Mouse (Mus musculus) left cerebral cortex, postnatal 14 days (tissue): Measurements from ENCODE around the gene Plekhg1. TPM values are rescaled to one million over a fixed set of nuclear protein-coding genes. Genes with fewer than 3 reads are reported as not detected.
A peak's percentile ranks its signal among the peaks of the same experiment; 100 is the strongest.

ENCODE experiments used
- DNase-seq, 2 experiments: peaks; one replicate each; pipeline ENCODE4 v3.0.0; 2021 to 2022; ENCODE audit warnings: low spot score in 2 of 2, mixed read lengths in 1 of 2
- intact Hi-C: fragments of 180-260 bp; cut with DNase I; formaldehyde crosslinking; loops from one replicate; pipeline ENCODE4 v1.15.1; 2025
- total RNA-seq, 2 experiments: library from RNA; stranded (reverse); gene quantifications; 2 replicates each; pipeline ENCODE4 v1.2.3; 2021

Plekhg1 gene
- total RNA-seq, 2 experiments from 2014 or later, result 14.3 to 16.5 TPM

GRCm38 (mm10) chr10:3978326-3978725, 238.2 kb downstream of the Plekhg1 start:
- intact Hi-C loops, result no loop called here
- DNase-seq, result no peak

DNA sequence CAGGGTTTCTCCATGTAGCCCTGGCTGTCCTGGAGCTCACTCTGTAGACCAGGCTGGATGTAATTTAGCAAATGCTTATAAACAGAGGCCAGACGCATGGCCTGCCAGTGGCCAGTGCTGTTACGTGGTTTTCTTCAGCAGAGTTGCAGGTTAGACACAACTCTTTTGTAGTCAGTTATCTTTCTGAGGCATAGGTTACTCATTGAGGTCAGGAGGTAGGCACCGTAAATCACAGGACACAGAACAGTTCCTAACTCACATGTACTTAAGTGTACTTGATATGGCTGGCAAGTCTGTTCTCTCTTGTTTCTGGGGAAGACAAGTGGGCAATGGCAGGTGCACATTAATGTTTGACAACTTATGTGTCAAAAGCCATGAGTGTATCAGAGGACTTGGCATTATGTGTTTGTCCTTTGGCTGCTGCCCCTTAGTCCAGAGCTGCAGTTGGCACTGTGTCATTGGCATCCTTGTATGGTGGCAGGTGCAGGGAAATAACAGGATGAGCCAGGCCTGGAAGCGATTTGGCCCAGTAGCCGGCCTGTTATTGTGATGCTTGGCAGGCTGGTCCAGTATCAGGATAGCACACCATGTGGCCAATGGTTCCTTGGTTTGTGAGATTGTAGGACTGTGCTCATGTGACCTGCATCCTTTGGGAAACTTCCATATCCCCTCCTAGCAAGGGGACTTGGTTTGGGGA, 238.8 kb downstream of the Plekhg1 start:
- DNase-seq, result no peak
- intact Hi-C loops, result no loop called here

DNA sequence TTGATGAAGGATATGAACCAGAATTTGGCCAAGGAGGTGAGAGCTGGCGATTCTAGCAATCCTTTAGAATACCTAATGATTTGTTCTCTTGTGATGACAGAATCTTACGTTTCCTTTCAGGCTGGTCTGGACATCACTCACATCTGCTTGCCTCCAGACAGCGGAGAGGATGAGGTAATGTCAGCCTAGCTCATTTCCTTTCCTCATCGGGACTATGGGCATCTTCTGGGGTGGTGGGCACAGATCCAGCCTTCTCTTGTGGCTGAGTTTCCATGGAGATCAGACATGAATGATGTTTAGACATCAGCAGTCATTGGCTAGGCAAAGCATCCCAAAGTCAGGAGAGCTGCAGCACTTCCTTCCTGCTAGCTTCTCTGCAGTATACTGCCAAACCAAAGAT, 240.1 kb downstream of the Plekhg1 start:
- DNase-seq, result no peak
- intact Hi-C loops, result no loop called here

DNA sequence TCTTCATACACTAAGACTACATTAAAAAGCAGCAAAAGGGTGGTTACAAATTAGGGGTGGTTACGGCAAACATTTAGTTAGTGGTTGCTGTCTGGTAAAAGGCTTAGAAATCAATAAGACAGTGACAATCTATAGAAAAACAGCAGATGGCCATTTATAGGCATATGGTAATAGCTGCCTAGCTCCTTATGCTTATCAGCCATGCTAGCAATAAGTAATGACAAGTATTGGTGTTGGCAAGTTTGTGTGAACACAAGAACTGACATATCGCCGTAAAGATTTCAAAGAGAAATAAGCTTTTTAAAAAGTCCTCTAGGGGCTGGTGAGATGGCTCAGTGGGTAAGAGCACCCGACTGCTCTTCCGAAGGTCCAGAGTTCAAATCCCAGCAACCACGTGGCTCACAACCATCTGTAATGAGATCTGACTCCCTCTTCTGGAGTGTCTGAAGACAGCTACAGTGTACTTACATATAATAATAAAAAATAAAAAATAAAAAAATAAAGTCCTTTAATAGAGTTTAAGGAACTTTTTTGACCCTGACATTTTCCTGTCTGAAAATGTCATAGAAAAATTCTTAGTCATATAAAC, 250.2 kb downstream of the Plekhg1 start:
- intact Hi-C loops, result no loop called here
- DNase-seq, result no peak

- DNase-seq, result no peak
- intact Hi-C loops, result no loop called here
Observed at GRCm38 (mm10) chr10:3993365-3994102, 253.4 kb downstream of the Plekhg1 start.

GRCm38 (mm10) chr10:3995277-3995676, 255.1 kb downstream of the Plekhg1 start:
- no peak for DNase-seq
- intact Hi-C loops, result loop anchor here (5.0 kb wide), 1 partner anchor 352 kb away; no protein-coding TSS in a partner anchor

DNA sequence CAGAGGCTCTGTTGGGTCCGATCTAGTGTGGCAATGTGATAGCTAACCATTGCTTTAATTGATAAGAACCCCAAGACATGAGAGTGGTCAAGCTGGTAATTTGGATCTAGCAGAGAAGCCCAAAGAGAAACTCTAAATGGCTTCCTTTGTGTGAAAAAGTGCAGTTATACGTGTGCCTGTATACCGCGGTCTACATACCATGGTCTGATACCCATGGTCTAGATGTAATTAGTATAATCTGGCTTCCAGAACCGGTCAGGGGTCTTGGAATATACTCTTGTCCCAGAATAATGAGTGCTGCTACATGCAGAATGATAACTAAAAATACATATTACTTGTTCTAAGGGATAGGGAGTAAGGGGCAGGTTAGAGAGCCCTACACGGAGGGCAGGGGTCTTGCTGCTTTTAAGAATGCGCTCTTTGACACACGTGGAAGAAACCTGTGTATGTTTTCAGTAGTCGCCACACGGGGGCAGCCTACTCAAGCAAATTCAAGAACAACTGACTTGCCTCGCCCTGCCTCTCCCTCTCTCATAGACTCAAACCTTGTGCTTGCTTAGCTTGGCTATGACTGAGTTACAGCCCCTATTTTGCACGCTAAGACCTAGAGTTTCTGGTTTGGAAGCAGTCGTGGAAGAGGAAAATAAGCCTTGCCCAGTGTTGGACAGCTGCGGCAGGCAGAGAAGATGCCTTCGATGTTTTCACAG, 256.2 kb downstream of the Plekhg1 start:
- peak; percentile 75 to 77 for DNase-seq
- intact Hi-C loops, result loop anchor here (5.0 kb wide), 1 partner anchor 351 kb away; no protein-coding TSS in a partner anchor

GRCm38 (mm10) chr10:3997851-3998426, 257.8 kb downstream of the Plekhg1 start:
- DNase-seq, result no peak
- intact Hi-C loops, result loop anchor here (5.0 kb wide), 1 partner anchor 349 kb away; no protein-coding TSS in a partner anchor

- intact Hi-C loops, result no loop called here
- DNase-seq, result no peak
Observed at GRCm38 (mm10) chr10:4002711-4003110, 262.5 kb downstream of the Plekhg1 start.

DNA sequence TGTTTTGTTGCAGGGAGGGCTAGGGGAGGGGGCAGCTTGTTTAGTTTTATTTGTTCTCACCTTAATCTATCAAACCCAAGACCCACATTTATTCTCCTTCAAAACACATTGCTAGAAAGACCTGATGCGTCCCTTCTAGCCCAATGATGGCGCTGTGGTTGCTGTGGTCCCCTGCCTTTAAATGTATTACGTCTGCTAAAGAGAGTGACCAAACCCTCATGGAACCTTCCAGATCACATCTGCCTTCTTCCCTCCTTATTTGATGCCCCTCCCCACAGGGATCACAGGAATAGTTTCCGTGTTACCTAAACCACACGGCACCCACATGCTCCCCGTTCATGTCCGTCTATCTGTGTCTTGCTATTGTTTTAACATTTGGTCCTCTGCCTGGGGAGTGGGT, 265.0 kb downstream of the Plekhg1 start:
- DNase-seq, result no peak
- intact Hi-C loops, result no loop called here

DNA sequence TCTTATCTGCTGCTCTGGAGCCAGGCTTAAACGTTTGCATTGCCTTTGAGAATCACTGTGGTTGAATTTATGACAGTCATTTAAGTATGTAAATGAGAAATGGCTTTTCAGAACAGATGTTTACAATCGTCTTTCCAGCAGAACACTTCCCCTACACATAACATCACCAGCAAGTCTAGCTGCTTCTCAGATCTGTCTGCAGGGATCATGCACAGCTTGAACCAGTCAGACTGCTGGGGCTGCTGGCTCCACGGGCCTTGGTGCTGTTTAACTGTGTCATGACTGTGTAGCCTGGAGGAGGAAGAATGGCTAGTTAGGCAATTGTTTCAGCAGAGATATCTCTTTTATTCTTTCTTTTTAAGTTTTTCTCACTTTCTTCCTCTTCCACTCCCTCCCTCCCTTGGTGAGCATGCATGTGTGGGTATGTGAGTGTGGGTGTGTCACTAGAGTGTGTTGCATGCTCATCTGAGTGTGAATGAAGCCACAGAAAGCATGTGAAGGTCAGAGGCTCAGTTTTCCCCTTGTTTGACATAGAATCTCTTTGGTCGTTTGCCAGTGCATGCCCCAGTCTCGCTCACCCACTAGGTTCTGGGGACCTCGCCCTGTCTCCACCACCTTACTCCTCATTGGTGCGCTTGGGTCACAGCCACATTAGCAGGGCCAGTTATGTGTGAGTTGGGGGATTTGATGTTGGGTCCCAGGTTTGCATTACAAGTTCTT, 266.3 kb downstream of the Plekhg1 start:
- intact Hi-C loops, result no loop called here
- DNase-seq, result no peak

Other genes with a start within 250 kb of the Plekhg1 start
- 1 to 10 TPM; 1.1 to 1.2 TPM for gene Iyd, start 200.1 kb upstream of the Plekhg1 start, total RNA-seq
- gene Mthfd1l, start 232.8 kb downstream of the Plekhg1 start, total RNA-seq, result 10 to 100 TPM; 14.7 to 18.1 TPM